9 mouse cellular contexts compared by ENCODE assay signal in genomic region chr1:40117565-40117964, GRCm38 (mm10). TPM values are rescaled to one million over a fixed set of nuclear protein-coding genes. Genes with fewer than 3 reads are reported as not detected.
DNase-seq lines count a peak whose midpoint lies in the region; ATAC-seq and TF ChIP-seq lines count a peak whose summit lies in the region.
"Had no signal": no experiment of that assay in that cellular context is flagged by ENCODE, and none has a peak within 500 bp of the region (broad histone marks: within the 10 kb centered on the region; RNA-seq: fewer than 3 reads in every experiment).

No protein-coding gene starts in this region.

- H3K4me2 ChIP-seq in kidney, postnatal 0 days (ENCODE audit: low read length) = no peak overlapping the region
- H3K4me2 ChIP-seq: liver, embryonic 15.5 days had no signal

- H3K4me1 ChIP-seq in kidney, postnatal 0 days (replicated peaks; ENCODE audit: insufficient read depth, low read length) = no peaks in the 10 kb centered on the region
- H3K4me1 ChIP-seq: liver, embryonic 15.5 days had no signal

- DNase-seq in right cerebral cortex, postnatal 10 days (ENCODE audit: low spot score in 2 of 2) = peak; percentile 28 to 32
- DNase-seq in right cerebral cortex, postnatal 4 days = no peak
- peak; percentile 71 to 72 for DNase-seq in heart, adult 9 months (ENCODE audit: low spot score in 2 of 2)
- DNase-seq in kidney, postnatal 0 days (ENCODE audit: low spot score) = peak; percentile 76
- peak; percentile 42 for DNase-seq in skeletal muscle tissue, adult 2 months (ENCODE audit: low read depth, low spot score)
- no peak for DNase-seq in left cerebral cortex, adult 9 months (ENCODE audit: low spot score in 2 of 2)
- DNase-seq in MN1 (ENCODE audit: low spot score) = no peak

- no peak overlapping the region for H3K4me3 ChIP-seq in kidney, postnatal 0 days (replicated peaks; ENCODE audit: low read depth, low read length)
- H3K4me3 ChIP-seq: erythroblast, embryonic 14.5 days; liver, embryonic 15.5 days had no signal

- H3K27ac ChIP-seq in kidney, postnatal 0 days = no peak overlapping the region
- H3K27ac ChIP-seq: liver, embryonic 15.5 days had no signal

- 53% methylated on average over 10 of the region's 10 CpGs for WGBS in kidney, postnatal 0 days

- no peaks in the 10 kb centered on the region for H3K9me3 ChIP-seq in kidney, postnatal 0 days (replicated peaks; ENCODE audit: low read length)
- H3K9me3 ChIP-seq: liver, embryonic 15.5 days had no signal

- H3K27me3 ChIP-seq in kidney, postnatal 0 days (ENCODE audit: insufficient read depth, low read length) = no peaks in the 10 kb centered on the region
- H3K27me3 ChIP-seq: liver, embryonic 15.5 days had no signal

- no peak for TF ChIP-seq CTCF in kidney, postnatal 0 days (IDR thresholded peaks at IDR 0.05; ENCODE audit: low read depth)

- no peak overlapping the region for H3K9ac ChIP-seq in kidney, postnatal 0 days (ENCODE audit: low read depth, low read length)
- H3K9ac ChIP-seq: liver, embryonic 15.5 days had no signal

- no peaks in the 10 kb centered on the region for H3K36me3 ChIP-seq in kidney, postnatal 0 days (ENCODE audit: insufficient read depth, low read length)
- H3K36me3 ChIP-seq: liver, embryonic 15.5 days had no signal

- ATAC-seq in kidney, postnatal 0 days (replicated peaks; ENCODE audit: low FRiP score, low read depth) = no peak

RNA-seq across cellular contexts. Expression of gene Il1r2, which starts 43.7 kb away (rescaled TPM):
- 0.99 and 1.6 TPM in 2 replicates for polyA plus RNA-seq in kidney, postnatal 0 days (2015; fragmentation: Nextera tagmentation; extraction: Ambion mirVana)
- polyA plus RNA-seq: erythroblast, embryonic 14.5 days had no signal

Comparison
In these comparisons a context has a peak if more than half of its experiments do, and no peak if none do; other contexts are left out.
1. DNase-seq: peak in right cerebral cortex, postnatal 10 days (2 of 2), heart, adult 9 months (2 of 2), kidney, postnatal 0 days (single experiment) and skeletal muscle tissue, adult 2 months (single experiment); none in right cerebral cortex, postnatal 4 days (single experiment), left cerebral cortex, adult 9 months (0 of 2) and MN1 (single experiment).